Mouse (Mus musculus) midbrain, embryonic 11.5 days (tissue): Measurements from ENCODE around the gene Dscaml1. TPM values are rescaled to one million over a fixed set of nuclear protein-coding genes. Genes with fewer than 3 reads are reported as not detected.
"Not testable (repeated sequence)": the region's sequence is repeated elsewhere in the genome, so short reads cannot be mapped to it uniquely, and the experiment has no call there.

ENCODE experiments used
- ATAC-seq: fragments of 200-750 bp; cut with Nextera tagmentation; 2 replicates; pipeline ENCODE4 v1.8.0; 2017; ENCODE audit warnings: moderate TSS enrichment, moderate library complexity; ENCODE audit not compliant: low FRiP score
- DNase-seq: peaks from one replicate; pipeline ENCODE4 v3.0.0; 2015; ENCODE audit warnings: low spot score; ENCODE audit errors: missing footprints
- H3K27ac ChIP-seq: fragments of 300-500 bp; sonication (generic); 2 replicates; pipeline ENCODE4 v1.5.1; 2014; ENCODE audit warnings: low read depth, low read length
- H3K27me3 ChIP-seq: fragments of 300-500 bp; sonication (generic); 2 replicates; pipeline ENCODE4 v1.6.1; 2014; ENCODE audit warnings: mild to moderate bottlenecking, low read length, moderate library complexity, mixed read lengths; ENCODE audit not compliant: control insufficient read depth, insufficient read depth
- H3K36me3 ChIP-seq: fragments of 300-500 bp; sonication (generic); 2 replicates; pipeline ENCODE4 v1.6.1; 2014; ENCODE audit warnings: mild to moderate bottlenecking, low read length, moderate library complexity, mixed read lengths; ENCODE audit not compliant: control insufficient read depth, insufficient read depth
- H3K4me1 ChIP-seq: fragments of 300-500 bp; sonication (generic); 2 replicates; pipeline ENCODE4 v1.6.1; 2014; ENCODE audit warnings: low read length; ENCODE audit not compliant: control insufficient read depth, insufficient read depth
- H3K4me2 ChIP-seq: fragments of 300-500 bp; sonication (generic); 2 replicates; pipeline ENCODE4 v1.6.1; 2014; ENCODE audit warnings: mild to moderate bottlenecking, moderate library complexity
- H3K4me3 ChIP-seq: fragments of 300-500 bp; sonication (generic); 2 replicates; pipeline ENCODE4 v1.5.1; 2014; ENCODE audit warnings: low read depth, low read length
- H3K9ac ChIP-seq: fragments of 300-500 bp; sonication (generic); 2 replicates; pipeline ENCODE4 v1.6.1; 2014; ENCODE audit warnings: low read length
- H3K9me3 ChIP-seq: fragments of 300-500 bp; sonication (generic); 2 replicates; pipeline ENCODE4 v1.6.1; 2016; ENCODE audit warnings: low read length; ENCODE audit not compliant: control insufficient read depth
- WGBS: fragments of 180-500 bp; shearing (Covaris S2); extraction: QIAGEN DNeasy Blood & Tissue Kit; methylation state at CpG from one replicate; pipeline ENCODE4 v1.1.7; 2014; 5-methylcytosine and 5-hydroxymethylcytosine counted together
- polyA plus RNA-seq: library from polyadenylated mRNA; unstranded; fragments of >200 nt; fragmentation: Nextera tagmentation; extraction: Ambion mirVana; gene quantifications from 2 replicates; pipeline ENCODE4 v1.2.1, GENCODE M21; 2014

The Dscaml1 gene
- polyA plus RNA-seq, 1 experiment from 2014 or later: 0.74 TPM

DNA sequence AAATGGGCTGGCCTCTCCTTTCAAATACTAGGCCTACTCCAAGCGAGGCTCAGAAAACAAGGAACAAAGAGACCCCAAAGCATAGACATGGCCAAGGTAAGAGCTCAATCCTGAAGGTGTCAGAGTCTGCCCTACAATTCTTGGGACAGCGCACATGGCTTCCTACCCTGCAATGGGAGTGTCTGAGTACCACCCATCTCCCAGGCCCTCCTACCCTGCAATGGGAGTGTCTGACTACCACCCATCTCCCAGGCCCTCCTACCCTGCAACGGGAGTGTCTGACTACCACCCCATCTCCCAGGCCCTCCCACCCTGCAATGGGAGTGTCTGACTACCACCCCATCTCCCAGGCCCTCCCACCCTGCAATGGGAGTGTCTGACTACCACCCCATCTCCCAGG lies 349.7 kb downstream of the Dscaml1 start:
- H3K27ac ChIP-seq, H3K9me3 ChIP-seq, H3K27me3 ChIP-seq, H3K9ac ChIP-seq, H3K4me1 ChIP-seq, H3K4me3 ChIP-seq, H3K36me3 ChIP-seq, ATAC-seq, H3K4me2 ChIP-seq: not testable (repeated sequence)
- peak; percentile 64 for DNase-seq
- WGBS: 83% methylated on average over 3 of the region's 3 CpGs

DNA sequence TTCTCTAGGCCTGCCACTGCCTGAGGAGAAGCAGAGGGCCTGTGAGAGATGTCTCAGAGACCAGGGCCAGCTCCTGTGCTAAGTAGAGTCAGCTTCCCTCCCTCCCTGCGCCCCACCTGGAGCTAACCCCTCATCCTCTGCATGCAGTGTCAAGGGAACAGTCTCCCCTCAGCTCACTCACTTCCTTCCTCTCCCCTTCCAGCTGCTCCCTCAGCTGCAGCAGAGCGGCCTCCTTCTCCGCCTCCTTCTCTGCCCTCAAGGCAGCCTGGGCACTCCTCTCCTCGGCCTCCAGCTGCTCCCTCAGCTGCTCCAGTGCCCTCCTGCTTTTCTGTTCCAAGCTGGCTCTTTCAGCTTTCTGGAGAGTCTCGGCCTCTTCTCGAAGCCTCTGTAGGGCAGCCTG lies 352.8 kb downstream of the Dscaml1 start:
- peaks cover 4% of the 10 kb centered on the region for H3K36me3 ChIP-seq
- no peaks in the 10 kb centered on the region for H3K4me1 ChIP-seq
- ATAC-seq (no peak), DNase-seq (peak; percentile 56)
- H3K4me3 ChIP-seq: no peak overlapping the region
- H3K9me3 ChIP-seq: no peaks in the 10 kb centered on the region
- H3K27me3 ChIP-seq: no peaks in the 10 kb centered on the region
- H3K4me2 ChIP-seq: no peak overlapping the region
- H3K9ac ChIP-seq: no peak overlapping the region
- H3K27ac ChIP-seq: no peak overlapping the region
- 83% methylated on average over 6 of the region's 6 CpGs for WGBS

DNA sequence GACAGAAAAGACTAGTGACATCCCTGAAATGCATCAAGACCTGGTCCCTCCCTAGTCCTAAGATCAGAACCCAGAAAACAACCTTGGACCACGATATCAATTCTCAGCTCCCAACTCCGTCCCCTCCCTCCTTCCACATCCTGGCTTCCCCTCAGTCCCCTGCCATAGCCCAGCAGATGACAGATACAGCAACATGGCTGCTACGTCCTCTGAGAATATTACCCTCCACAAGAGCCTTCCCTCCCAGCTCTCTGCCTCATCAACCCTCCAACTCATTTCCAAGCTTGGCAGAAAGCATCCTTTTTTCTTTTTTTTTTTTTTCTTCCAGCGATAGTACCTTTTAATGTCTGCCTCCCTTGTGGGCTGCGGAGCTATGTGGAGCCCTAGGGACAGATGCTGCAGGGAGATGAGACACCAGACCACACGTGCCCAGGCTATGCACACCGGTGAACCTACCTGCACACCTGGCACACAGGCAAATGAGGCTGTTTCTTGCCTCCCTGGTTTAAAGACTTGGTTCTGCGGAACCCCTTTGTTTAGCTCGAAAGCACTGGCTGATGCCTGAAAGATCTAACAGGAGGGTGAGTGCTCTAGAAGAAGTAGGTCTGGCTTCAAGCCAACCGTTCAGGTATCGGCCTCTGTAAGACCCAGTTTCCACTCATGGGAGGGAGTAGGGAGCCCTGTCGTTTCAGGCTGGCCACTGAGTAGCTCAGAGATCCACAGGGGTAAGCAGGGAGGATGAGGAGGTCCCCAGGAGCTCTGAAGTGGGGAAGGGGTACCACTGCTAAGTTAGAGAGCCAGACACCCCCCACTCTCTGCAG lies 357.0 kb downstream of the Dscaml1 start:
- H3K36me3 ChIP-seq: 0 out of 2 replicates have a peak, but pooled peaks cover 4% of the 10 kb centered on the region

DNA sequence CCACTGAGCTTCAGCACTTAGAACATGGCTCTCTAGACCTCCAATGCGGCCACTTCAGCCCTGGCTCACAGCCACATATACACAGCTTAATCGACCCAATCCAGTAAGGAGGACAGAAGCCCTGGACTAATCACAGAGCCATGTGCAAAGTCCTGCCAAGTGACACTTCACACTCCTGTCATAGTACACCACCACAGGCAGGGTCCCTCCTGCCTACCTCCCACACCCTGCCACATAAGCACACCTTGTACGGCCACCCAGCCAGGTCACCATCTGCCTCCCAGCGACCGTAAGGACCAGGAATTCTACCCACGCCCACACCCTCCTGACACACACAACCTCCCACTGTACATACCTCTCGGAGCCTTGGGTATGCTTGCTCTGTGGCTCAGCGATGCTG lies 360.6 kb downstream of the Dscaml1 start:
- 91% methylated on average over 8 of the region's 8 CpGs for whole genome bisulfite sequencing
- ATAC-seq: no peak
- no peak overlapping the region for H3K4me2 ChIP-seq
- DNase-seq: no peak
- H3K36me3 ChIP-seq: 0 out of 2 replicates have a peak, but pooled peaks cover 4% of the 10 kb centered on the region
- H3K27ac ChIP-seq: no peak overlapping the region
- H3K9me3 ChIP-seq: no peaks in the 10 kb centered on the region
- no peak overlapping the region for H3K9ac ChIP-seq
- peaks cover 4% of the 10 kb centered on the region for H3K4me1 ChIP-seq
- no peak overlapping the region for H3K4me3 ChIP-seq
- no peaks in the 10 kb centered on the region for H3K27me3 ChIP-seq

More for the DNA sequence above, 357.0 kb downstream of the Dscaml1 start:
- Histone ChIP-seq H3K4me1 (no peaks in the 10 kb centered on the region), H3K9ac (no peak overlapping the region), H3K27me3 (no peaks in the 10 kb centered on the region), H3K4me3 (no peak overlapping the region), H3K9me3 (no peaks in the 10 kb centered on the region), H3K4me2 (no peak overlapping the region), H3K27ac (no peak overlapping the region)
- WGBS: 87% methylated on average over 12 of the region's 12 CpGs
- ATAC-seq: no peak
- peak; percentile 61 for DNase-seq

DNA sequence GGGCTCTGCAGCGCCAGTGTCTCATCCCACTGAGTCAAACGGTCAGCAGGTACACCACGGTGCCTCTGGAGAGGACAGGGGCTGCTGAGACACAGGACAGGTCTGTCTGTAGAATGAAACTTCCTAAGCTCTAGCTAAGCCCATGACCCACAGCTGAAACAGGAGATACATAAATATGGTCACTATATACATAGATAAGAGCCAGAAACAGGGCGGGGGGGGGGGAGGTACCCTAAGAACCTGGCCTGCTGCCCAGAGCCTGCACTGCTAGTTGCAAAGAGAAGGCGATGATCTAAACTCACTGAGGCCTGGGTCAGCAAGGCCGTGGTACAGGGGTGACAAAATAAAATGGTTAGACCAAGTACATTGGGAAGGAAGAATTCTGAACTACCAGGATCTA lies 361.1 kb downstream of the Dscaml1 start:
- H3K4me3 ChIP-seq: no peak overlapping the region
- no peaks in the 10 kb centered on the region for H3K9me3 ChIP-seq
- 0 out of 2 replicates have a peak, but pooled peaks cover 4% of the 10 kb centered on the region for H3K36me3 ChIP-seq
- ATAC-seq (no peak), DNase-seq (no peak)
- 92% methylated on average over 6 of the region's 6 CpGs for WGBS
- H3K9ac ChIP-seq: no peak overlapping the region
- no peak overlapping the region for H3K4me2 ChIP-seq
- no peaks in the 10 kb centered on the region for H3K27me3 ChIP-seq
- H3K27ac ChIP-seq: no peak overlapping the region
- H3K4me1 ChIP-seq: peaks cover 8% of the 10 kb centered on the region

DNA sequence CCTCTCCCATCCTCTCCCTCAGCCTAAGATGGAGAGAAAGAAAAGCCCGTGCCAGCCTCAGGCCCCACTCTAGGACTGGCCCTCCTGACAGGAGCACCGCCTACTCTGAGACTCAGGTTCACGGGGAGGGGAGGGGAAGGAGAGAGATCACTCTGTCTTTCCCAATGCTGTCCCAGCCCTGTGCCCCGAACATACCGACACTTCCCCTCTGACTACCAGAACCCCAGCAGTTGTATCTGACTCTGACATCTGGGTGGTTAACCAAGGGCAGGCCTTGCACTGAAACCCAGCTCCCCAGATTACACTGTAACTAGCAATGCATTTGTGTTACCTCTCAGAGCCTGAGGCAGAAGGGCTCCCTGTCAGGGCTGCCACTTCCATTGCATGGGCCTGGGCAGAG lies 362.0 kb downstream of the Dscaml1 start:
- DNase-seq (no peak), ATAC-seq (no peak)
- Histone ChIP-seq H3K9ac (no peak overlapping the region), H3K36me3 (0 out of 2 replicates have a peak, but pooled peaks cover 4% of the 10 kb centered on the region), H3K4me1 (peaks cover 10% of the 10 kb centered on the region), H3K27ac (no peak overlapping the region), H3K9me3 (no peaks in the 10 kb centered on the region), H3K4me3 (no peak overlapping the region), H3K27me3 (no peaks in the 10 kb centered on the region), H3K4me2 (no peak overlapping the region)
- WGBS: 40% methylated on average over 5 of the region's 5 CpGs

DNA sequence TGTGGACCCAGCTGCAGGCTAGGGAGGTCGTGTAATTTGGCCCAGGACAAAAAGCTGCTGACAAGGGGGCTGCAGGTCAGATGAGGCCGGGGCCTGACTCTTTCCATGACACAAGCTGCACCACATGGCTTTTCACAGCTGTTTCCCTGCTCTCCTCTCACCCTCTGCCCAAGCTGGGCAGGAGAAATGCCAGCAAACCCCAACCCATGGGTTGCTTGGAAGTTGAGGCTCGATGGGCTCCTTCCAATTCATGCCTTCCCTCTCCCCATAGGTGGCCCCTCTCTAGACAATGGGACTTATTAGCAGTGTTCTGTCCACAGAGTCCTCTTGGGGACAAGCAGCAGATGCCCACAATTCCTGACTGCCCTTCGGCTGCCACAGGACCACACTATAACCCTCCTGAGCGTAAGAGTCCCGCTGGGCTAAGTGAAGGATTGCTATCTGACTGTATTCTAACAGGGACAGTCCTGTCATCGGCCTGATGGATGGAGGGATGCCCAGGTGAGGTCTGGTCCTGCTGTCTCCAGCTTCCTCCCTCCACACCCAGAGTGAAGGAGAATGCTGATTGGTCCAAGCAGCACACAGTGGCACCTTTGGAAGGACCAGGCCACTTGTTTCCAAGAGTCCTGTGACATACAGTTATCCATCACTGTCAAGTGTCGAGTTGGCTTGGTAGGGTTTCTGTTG lies 365.2 kb downstream of the Dscaml1 start:
- H3K27ac ChIP-seq: peak overlapping the region; percentile 67
- no peak overlapping the region for H3K9ac ChIP-seq
- ATAC-seq: no peak
- WGBS: 81% methylated on average over 8 of the region's 8 CpGs
- H3K4me1 ChIP-seq: peaks cover 10% of the 10 kb centered on the region
- DNase-seq: no peak
- H3K4me3 ChIP-seq: no peak overlapping the region
- H3K4me2 ChIP-seq: no peak overlapping the region
- no peaks in the 10 kb centered on the region for H3K27me3 ChIP-seq
- 0 out of 2 replicates have a peak, but pooled peaks cover 2% of the 10 kb centered on the region for H3K36me3 ChIP-seq
- H3K9me3 ChIP-seq: no peaks in the 10 kb centered on the region

DNA sequence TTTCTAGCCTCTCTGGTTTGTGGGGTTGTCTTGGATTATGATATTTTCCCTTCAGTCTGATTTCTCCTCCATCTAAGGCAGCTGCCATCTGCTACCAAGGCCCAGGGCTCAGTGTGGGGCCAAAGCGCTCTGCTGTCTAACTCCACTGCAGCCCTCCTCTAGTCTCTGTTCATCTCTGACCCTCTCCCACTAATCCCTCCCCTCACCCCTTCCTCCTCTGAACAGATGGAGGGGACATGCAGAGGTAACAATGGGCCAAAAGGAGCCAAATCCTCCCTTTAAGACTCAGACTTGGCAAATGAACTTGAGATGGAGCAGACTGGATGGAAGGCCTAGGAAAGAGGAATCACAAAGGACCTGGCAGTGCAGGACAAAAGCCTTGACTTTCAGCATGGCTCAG lies 365.8 kb downstream of the Dscaml1 start:
- Histone ChIP-seq H3K9ac (no peak overlapping the region), H3K27ac (peak overlapping the region; percentile 67), H3K4me3 (no peak overlapping the region), H3K36me3 (0 out of 2 replicates have a peak, but pooled peaks cover under 1% of the 10 kb centered on the region), H3K9me3 (no peaks in the 10 kb centered on the region), H3K27me3 (no peaks in the 10 kb centered on the region), H3K4me2 (no peak overlapping the region), H3K4me1 (peaks cover 10% of the 10 kb centered on the region)
- WGBS: 59% methylated on average over 1 of the region's 1 CpGs
- ATAC-seq (0 out of 2 replicates have a peak, but pooled peaks have one; percentile 55), DNase-seq (no peak)

DNA sequence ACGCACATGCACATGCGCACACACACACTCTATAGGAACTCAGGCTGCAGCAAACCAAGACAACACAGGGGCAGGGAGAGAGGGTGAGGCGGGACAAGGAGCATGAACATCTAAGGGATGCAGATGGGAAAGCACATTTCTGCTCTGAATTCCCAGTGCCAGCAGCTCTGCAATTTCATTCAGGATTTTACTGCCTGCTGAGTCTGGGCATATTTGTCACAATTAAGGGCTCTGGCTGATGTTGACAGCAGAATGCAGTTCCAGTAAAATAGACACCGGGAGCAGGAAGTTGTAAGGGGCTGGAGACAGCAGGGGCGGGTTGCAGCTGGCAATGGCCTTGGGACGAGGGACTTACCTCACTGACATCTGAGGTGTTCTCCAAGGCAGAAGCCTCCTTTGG lies 367.3 kb downstream of the Dscaml1 start:
- Histone ChIP-seq H3K4me1 (peaks cover 15% of the 10 kb centered on the region), H3K4me2 (no peak overlapping the region), H3K9me3 (no peaks in the 10 kb centered on the region), H3K27ac (no peak overlapping the region), H3K36me3 (no peaks in the 10 kb centered on the region), H3K4me3 (no peak overlapping the region), H3K27me3 (no peaks in the 10 kb centered on the region), H3K9ac (no peak overlapping the region)
- DNase-seq (no peak), ATAC-seq (no peak)
- 86% methylated on average over 6 of the region's 6 CpGs for WGBS
